In the genomic region with DNA sequence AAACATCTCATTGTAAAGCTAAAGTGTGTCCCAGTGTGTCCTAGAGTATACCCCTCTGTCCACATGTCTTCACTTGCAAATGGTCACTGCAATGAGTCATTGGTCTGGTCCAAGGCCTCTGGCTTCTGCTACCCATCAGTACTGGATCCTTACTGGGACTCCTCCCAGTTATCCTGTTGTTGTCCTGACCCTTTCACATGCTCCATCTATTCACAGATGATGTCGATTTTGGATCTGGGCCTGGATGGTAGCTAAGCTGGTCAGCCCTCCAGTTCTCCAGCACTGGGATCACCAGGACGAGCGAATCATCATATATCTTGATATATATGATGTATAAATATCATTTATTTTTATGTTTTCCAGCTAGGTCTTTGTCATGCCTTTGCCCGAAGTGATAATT, we compare ENCODE assay signal across 28 mouse cellular contexts. TPM values are rescaled to one million over a fixed set of nuclear protein-coding genes. Genes with fewer than 3 reads are reported as not detected.
"Had no signal": no experiment of that assay in that cellular context is flagged by ENCODE, and none has a peak within 500 bp of the region (broad histone marks: within the 10 kb centered on the region; RNA-seq: fewer than 3 reads in every experiment).

No protein-coding gene starts in this region.

- H3K9ac ChIP-seq: limb, embryonic 13.5 days; liver, embryonic 12.5 days; liver, embryonic 15.5 days; lung, embryonic 15.5 days; midbrain, embryonic 15.5 days; neural tube, embryonic 12.5 days; neural tube, embryonic 15.5 days had no signal

- H3K27me3 ChIP-seq: limb, embryonic 13.5 days; liver, embryonic 12.5 days; liver, embryonic 15.5 days; lung, embryonic 15.5 days; midbrain, embryonic 15.5 days; neural tube, embryonic 12.5 days; neural tube, embryonic 15.5 days had no signal

- H3K36me3 ChIP-seq: limb, embryonic 10.5 days; limb, embryonic 13.5 days; liver, embryonic 12.5 days; liver, embryonic 15.5 days; lung, embryonic 15.5 days; midbrain, embryonic 15.5 days; neural tube, embryonic 12.5 days; neural tube, embryonic 15.5 days had no signal

- ATAC-seq: liver, embryonic 12.5 days; midbrain, embryonic 15.5 days had no signal

- H3K4me3 ChIP-seq: limb, embryonic 10.5 days; limb, embryonic 13.5 days; liver, embryonic 12.5 days; liver, embryonic 15.5 days; lung, embryonic 15.5 days; megakaryocyte, embryonic 14.5 days; midbrain, embryonic 15.5 days; neural tube, embryonic 12.5 days; neural tube, embryonic 15.5 days had no signal

- H3K4me2 ChIP-seq: limb, embryonic 13.5 days; liver, embryonic 12.5 days; liver, embryonic 15.5 days; lung, embryonic 15.5 days; midbrain, embryonic 11.5 days; midbrain, embryonic 15.5 days; neural tube, embryonic 12.5 days; neural tube, embryonic 15.5 days had no signal

- H3K27ac ChIP-seq: limb, embryonic 10.5 days; limb, embryonic 13.5 days; liver, embryonic 12.5 days; liver, embryonic 15.5 days; lung, embryonic 15.5 days; midbrain, embryonic 15.5 days; neural tube, embryonic 12.5 days; neural tube, embryonic 15.5 days; stomach, postnatal 0 days had no signal

- H3K9me3 ChIP-seq: limb, embryonic 10.5 days; limb, embryonic 13.5 days; liver, embryonic 12.5 days; liver, embryonic 15.5 days; lung, embryonic 15.5 days; megakaryocyte, embryonic 14.5 days; midbrain, embryonic 15.5 days; neural tube, embryonic 12.5 days; neural tube, embryonic 15.5 days had no signal

- H3K4me1 ChIP-seq: limb, embryonic 10.5 days had no signal

- DNase-seq: kidney, adult 2 months; kidney, postnatal 10 days; kidney, postnatal 4 days; liver; lung, adult 18-20 months; lung, postnatal 10 days; lung, postnatal 36 days; right cerebral cortex, postnatal 14 days; right cerebral cortex, postnatal 4 days; thymus, adult 18-20 months; thymus, postnatal 36 days had no signal

RNA-seq across cellular contexts. Expression of gene Ctla4, which starts 37.0 kb away (rescaled TPM):
- total RNA-seq: layer of hippocampus, adult 18-20 months; layer of hippocampus, postnatal 25 days; left cerebral cortex, adult 18-20 months; left cerebral cortex, postnatal 25 days had no signal
- polyA plus RNA-seq: kidney, embryonic 14.5 days; limb, embryonic 10.5 days; liver, embryonic 12.5 days; liver, embryonic 15.5 days; midbrain, embryonic 11.5 days; midbrain, embryonic 15.5 days; neural tube, embryonic 12.5 days; neural tube, embryonic 15.5 days; stomach, embryonic 14.5 days; stomach, postnatal 0 days had no signal
